Mouse (Mus musculus) regulatory T cell (primary cell): ENCODE measurements around the gene Lrrc27.

ENCODE experiments used
- in situ Hi-C: fragments of 300-600 bp; cut with MboI, MseI; formaldehyde crosslinking; loops from one replicate; pipeline ENCODE4 v1.15.1; 2025; ENCODE audit warnings: high pct_unique_total_duplicates

Gene Lrrc27

GRCm38 (mm10) chr7:139212754-139213745, at the start of gene Lrrc27, which contains the start of gene Stk32c:
Gene Lrrc27 (plus strand): TSS chr7:139212988.
Gene Stk32c (minus strand): TSS chr7:139213307.
- in situ Hi-C loops: loop anchor here (5.0 kb wide), 2 partner anchors 174 to 366 kb away; partner anchors contain the start of genes Inpp5a, Mapk1ip1 and Ppp2r2d

- in situ Hi-C loops: no loop called here
These were observed 48.4 kb upstream of the Lrrc27 start for GRCm38 (mm10) chr7:139164410-139164809.

GRCm38 (mm10) chr7:139169143-139169542, 43.6 kb upstream of the Lrrc27 start:
- in situ Hi-C loops: no loop called here

GRCm38 (mm10) chr7:139179299-139179698, 33.5 kb upstream of the Lrrc27 start:
- in situ Hi-C loops: no loop called here

GRCm38 (mm10) chr7:139180058-139180457, 32.7 kb upstream of the Lrrc27 start:
- in situ Hi-C loops: no loop called here

GRCm38 (mm10) chr7:139184396-139184795, 28.4 kb upstream of the Lrrc27 start:
- in situ Hi-C loops: no loop called here

- in situ Hi-C loops: no loop called here
These were observed 27.9 kb upstream of the Lrrc27 start for GRCm38 (mm10) chr7:139184846-139185245.

GRCm38 (mm10) chr7:139185971-139186370, 26.8 kb upstream of the Lrrc27 start:
- in situ Hi-C loops: no loop called here

- in situ Hi-C loops: no loop called here
These were observed 26.4 kb upstream of the Lrrc27 start for GRCm38 (mm10) chr7:139186436-139186835.

- in situ Hi-C loops: no loop called here
These were observed 25.5 kb upstream of the Lrrc27 start for GRCm38 (mm10) chr7:139187277-139187676.

- in situ Hi-C loops: no loop called here
These were observed 24.8 kb upstream of the Lrrc27 start for GRCm38 (mm10) chr7:139187771-139188633.

GRCm38 (mm10) chr7:139188634-139189207, 24.1 kb upstream of the Lrrc27 start:
- in situ Hi-C loops: no loop called here

- in situ Hi-C loops: no loop called here
These were observed 22.2 kb upstream of the Lrrc27 start for GRCm38 (mm10) chr7:139190616-139191015.

- in situ Hi-C loops: no loop called here
These were observed 21.2 kb upstream of the Lrrc27 start for GRCm38 (mm10) chr7:139191619-139192018.

GRCm38 (mm10) chr7:139197022-139197421, 15.8 kb upstream of the Lrrc27 start:
- in situ Hi-C loops: no loop called here

- in situ Hi-C loops: no loop called here
These were observed 12.7 kb upstream of the Lrrc27 start for GRCm38 (mm10) chr7:139200108-139200507.

- in situ Hi-C loops: no loop called here
These were observed 11.6 kb upstream of the Lrrc27 start for GRCm38 (mm10) chr7:139201209-139201608.

GRCm38 (mm10) chr7:139208023-139208772, 4.6 kb upstream of the Lrrc27 start:
- in situ Hi-C loops: loop anchor here (5.0 kb wide), 1 partner anchor 81 kb away; no protein-coding TSS in a partner anchor

- in situ Hi-C loops: loop anchor here (5.0 kb wide), 1 partner anchor 81 kb away; no protein-coding TSS in a partner anchor
These were observed 4.1 kb upstream of the Lrrc27 start for GRCm38 (mm10) chr7:139208773-139209095.

GRCm38 (mm10) chr7:139211761-139212160, 1.0 kb upstream of the Lrrc27 start:
- in situ Hi-C loops: loop anchor here (5.0 kb wide), 2 partner anchors 176 to 364 kb away; partner anchors contain the start of genes Inpp5a, Mapk1ip1 and Ppp2r2d

- in situ Hi-C loops: loop anchor here (5.0 kb wide), 2 partner anchors 174 to 366 kb away; partner anchors contain the start of genes Inpp5a, Mapk1ip1 and Ppp2r2d
These were observed 963 bp downstream of the Lrrc27 start for GRCm38 (mm10) chr7:139213751-139214150.
